Mouse (Mus musculus) MEL (cell line): ENCODE measurements around the gene Prdm10. TPM values are rescaled to one million over a fixed set of nuclear protein-coding genes. Genes with fewer than 3 reads are reported as not detected.

Source experiments
- DNase-seq: peaks from one replicate; pipeline ENCODE4 v3.0.0; 2011; ENCODE audit warnings: low read depth, low spot score
- H3K27ac ChIP-seq: 2 replicates; pipeline ENCODE4 v1.5.1; 2012; ENCODE audit warnings: low read depth, mild to moderate bottlenecking, control low read depth, low read length, moderate library complexity; ENCODE audit not compliant: control insufficient read depth
- H3K27me3 ChIP-seq, 2 experiments: fragments of 150-350 bp in 1 of 2; sonication (generic) in 1 of 2; 2 replicates each; pipeline ENCODE4 v1.6.1; 2012; ENCODE audit warnings: low read length in 2 of 2, mild to moderate bottlenecking in 2 of 2, improper control_type of control experiment in 1 of 2, moderate library complexity in 1 of 2; ENCODE audit not compliant: insufficient read depth in 2 of 2, control insufficient read depth in 1 of 2
- H3K36me3 ChIP-seq, 2 experiments: 2 replicates each; pipeline ENCODE4 v1.6.1; 2012 to 2014; ENCODE audit warnings: low read length in 2 of 2, improper control_type of control experiment in 1 of 2, inconsistent platforms in 1 of 2, mild to moderate bottlenecking in 1 of 2; ENCODE audit not compliant: insufficient read depth in 2 of 2, control insufficient read depth in 1 of 2
- H3K4me1 ChIP-seq, 2 experiments: fragments of 150-350 bp in 1 of 2; sonication (generic) in 1 of 2; 2 replicates each; pipeline ENCODE4 v1.6.1; 2012; ENCODE audit warnings: low read length in 2 of 2, improper control_type of control experiment in 1 of 2, mild to moderate bottlenecking in 1 of 2; ENCODE audit not compliant: insufficient read depth in 2 of 2, control insufficient read depth in 1 of 2
- H3K4me3 ChIP-seq, 2 experiments: fragments of 150-350 bp in 1 of 2; sonication (generic) in 1 of 2; 2 replicates each; pipeline ENCODE4 v1.5.1; 2012; ENCODE audit warnings: low read depth in 2 of 2, low read length in 2 of 2, mild to moderate bottlenecking in 2 of 2, moderate library complexity in 2 of 2, control low read depth in 1 of 2, improper control_type of control experiment in 1 of 2; ENCODE audit not compliant: control insufficient read depth in 1 of 2, insufficient read depth in 1 of 2
- H3K79me2 ChIP-seq: 2 replicates; pipeline ENCODE4 v1.6.1; 2012; ENCODE audit warnings: mild to moderate bottlenecking, low read length, moderate library complexity; ENCODE audit not compliant: control insufficient read depth, poor library complexity, insufficient read depth
- H3K9ac ChIP-seq: 2 replicates; pipeline ENCODE4 v1.6.1; 2012; ENCODE audit warnings: low read depth, mild to moderate bottlenecking, control low read depth, low read length, moderate library complexity; ENCODE audit not compliant: control insufficient read depth, poor library complexity, severe bottlenecking
- H3K9me3 ChIP-seq: fragments of 150-350 bp; sonication (generic); replicated peaks from 2 replicates; pipeline ENCODE4 v1.6.1; 2012; ENCODE audit warnings: mild to moderate bottlenecking, low read length, improper control_type of control experiment, moderate library complexity; ENCODE audit not compliant: insufficient read depth
- CHD1 ChIP-seq: IDR thresholded peaks from 2 replicates; pipeline ENCODE4 v1.6.1; 2012; ENCODE audit warnings: low read depth, mild to moderate bottlenecking, inconsistent platforms, low read length, improper control_type of control experiment
- CHD2 ChIP-seq: IDR thresholded peaks from 2 replicates; pipeline ENCODE4 v1.6.1; 2011; ENCODE audit warnings: low read length, improper control_type of control experiment
- ELF1 ChIP-seq: IDR thresholded peaks from 2 replicates; pipeline ENCODE4 v1.6.1; 2014; ENCODE audit warnings: low read depth, mild to moderate bottlenecking, inconsistent platforms, low read length, improper control_type of control experiment, moderate library complexity
- GABPA ChIP-seq: IDR thresholded peaks from 2 replicates; pipeline ENCODE4 v1.6.1; 2012; ENCODE audit warnings: low read depth, mild to moderate bottlenecking, inconsistent platforms, low read length, improper control_type of control experiment, moderate library complexity
- GATA1 ChIP-seq: IDR thresholded peaks from 2 replicates; pipeline ENCODE4 v1.6.1; 2011; ENCODE audit warnings: low read depth, low read length, improper control_type of control experiment
- KAT2A ChIP-seq: conservative IDR thresholded peaks from 2 replicates; pipeline ENCODE4 v1.6.1; 2012; ENCODE audit warnings: low read depth, low read length, improper control_type of control experiment, inconsistent platforms
- MAX ChIP-seq: IDR thresholded peaks from 2 replicates; pipeline ENCODE4 v1.6.1; 2011; ENCODE audit warnings: low read length, improper control_type of control experiment
- MAZ ChIP-seq: IDR thresholded peaks from 2 replicates; pipeline ENCODE4 v1.6.1; 2012; ENCODE audit warnings: low read depth, mild to moderate bottlenecking, inconsistent platforms, low read length, improper control_type of control experiment
- MEF2A ChIP-seq: IDR thresholded peaks from 2 replicates; pipeline ENCODE4 v1.6.1; 2014; ENCODE audit warnings: low read depth, mild to moderate bottlenecking, inconsistent platforms, low read length, improper control_type of control experiment; ENCODE audit not compliant: poor library complexity, insufficient replicate concordance, severe bottlenecking; ENCODE audit errors: extremely low read depth
- MYC ChIP-seq: IDR thresholded peaks from 2 replicates; pipeline ENCODE4 v1.6.1; 2011; ENCODE audit warnings: low read depth, mild to moderate bottlenecking, low read length, improper control_type of control experiment, moderate library complexity
- NELFE ChIP-seq: IDR thresholded peaks from 2 replicates; pipeline ENCODE4 v1.6.1; 2011; ENCODE audit warnings: low read depth, low read length, improper control_type of control experiment
- NRF1 ChIP-seq: IDR thresholded peaks from 2 replicates; pipeline ENCODE4 v1.6.1; 2014; ENCODE audit warnings: low read depth, mild to moderate bottlenecking, inconsistent platforms, low read length, improper control_type of control experiment, moderate library complexity; ENCODE audit not compliant: poor library complexity, insufficient read depth, severe bottlenecking
- POLR2A ChIP-seq, 2 experiments: IDR thresholded peaks; 2 replicates each; pipeline ENCODE4 v1.6.1; 2011 to 2012; ENCODE audit warnings: low read length in 2 of 2, mild to moderate bottlenecking in 2 of 2, control low read depth in 1 of 2, improper control_type of control experiment in 1 of 2, low read depth in 1 of 2, moderate library complexity in 1 of 2; ENCODE audit not compliant: control insufficient read depth in 1 of 2, insufficient read depth in 1 of 2, poor library complexity in 1 of 2
- POLR2AphosphoS2 ChIP-seq: IDR thresholded peaks from 2 replicates; pipeline ENCODE4 v1.6.1; 2011; ENCODE audit warnings: low read length, improper control_type of control experiment
- POLR2AphosphoS5 ChIP-seq: IDR thresholded peaks from 2 replicates; pipeline ENCODE4 v1.6.1; 2012; ENCODE audit warnings: low read depth, borderline replicate concordance, mild to moderate bottlenecking, inconsistent platforms, low read length, moderate library complexity, mixed read lengths
- RCOR1 ChIP-seq: IDR thresholded peaks from 2 replicates; pipeline ENCODE4 v1.6.1; 2012; ENCODE audit warnings: low read depth, mild to moderate bottlenecking, inconsistent platforms, low read length, improper control_type of control experiment
- SIN3A ChIP-seq: IDR thresholded peaks from 2 replicates; pipeline ENCODE4 v1.6.1; 2012; ENCODE audit warnings: low read length, improper control_type of control experiment, inconsistent platforms
- SMC3 ChIP-seq: IDR thresholded peaks from 2 replicates; pipeline ENCODE4 v1.6.1; 2011; ENCODE audit warnings: low read depth, low read length, improper control_type of control experiment
- TAL1 ChIP-seq: IDR thresholded peaks from 2 replicates; pipeline ENCODE4 v1.6.1; 2012; ENCODE audit warnings: mild to moderate bottlenecking, inconsistent platforms, low read length, moderate library complexity, mixed read lengths
- TBP ChIP-seq: IDR thresholded peaks from 2 replicates; pipeline ENCODE4 v1.8.0; 2011; ENCODE audit warnings: low read depth, low read length, improper control_type of control experiment
- TCF12 ChIP-seq: IDR thresholded peaks from 2 replicates; pipeline ENCODE4 v1.6.1; 2014; ENCODE audit warnings: low read depth, mild to moderate bottlenecking, inconsistent platforms, low read length, improper control_type of control experiment, moderate library complexity
- UBTF ChIP-seq: IDR thresholded peaks from 2 replicates; pipeline ENCODE4 v1.6.1; 2012; ENCODE audit warnings: low read depth, mild to moderate bottlenecking, inconsistent platforms, low read length, improper control_type of control experiment, moderate library complexity, borderline replicate concordance; ENCODE audit not compliant: insufficient read depth
- USF1 ChIP-seq: IDR thresholded peaks from 2 replicates; pipeline ENCODE4 v1.6.1; 2014; ENCODE audit warnings: low read depth, mild to moderate bottlenecking, inconsistent platforms, low read length, improper control_type of control experiment, moderate library complexity
- ZKSCAN1 ChIP-seq: IDR thresholded peaks from 2 replicates; pipeline ENCODE4 v1.6.1; 2012; ENCODE audit warnings: low read depth, mild to moderate bottlenecking, inconsistent platforms, low read length, improper control_type of control experiment, moderate library complexity
- ZMIZ1 ChIP-seq: IDR thresholded peaks from 2 replicates; pipeline ENCODE4 v1.6.1; 2012; ENCODE audit warnings: low read depth, mild to moderate bottlenecking, inconsistent platforms, low read length, improper control_type of control experiment, moderate library complexity
- polyA plus RNA-seq, 2 experiments: library from polyadenylated mRNA; stranded (reverse) in 1 of 2; unstranded in 1 of 2; fragments of >175 nt in 1 of 2; fragments of >200 nt in 1 of 2; gene quantifications; 2 replicates each; pipeline versions ENCODE4 v1.2.1 to v1.2.4; 2012; ENCODE audit warnings: low replicate concordance in 2 of 2, low read depth in 1 of 2; ENCODE audit not compliant: insufficient read length in 2 of 2, insufficient read depth in 1 of 2, missing spikeins in 1 of 2
- total RNA-seq: library from RNA; depleted of rRNA; stranded (reverse); fragments of 300-350 nt; gene quantifications from 2 replicates; pipeline ENCODE4 v1.2.3, GENCODE M21; 2012

Prdm10 gene
- total and polyA plus RNA-seq, 3 experiments: 3.4 to 8.7 TPM; not detected in 1

DNA sequence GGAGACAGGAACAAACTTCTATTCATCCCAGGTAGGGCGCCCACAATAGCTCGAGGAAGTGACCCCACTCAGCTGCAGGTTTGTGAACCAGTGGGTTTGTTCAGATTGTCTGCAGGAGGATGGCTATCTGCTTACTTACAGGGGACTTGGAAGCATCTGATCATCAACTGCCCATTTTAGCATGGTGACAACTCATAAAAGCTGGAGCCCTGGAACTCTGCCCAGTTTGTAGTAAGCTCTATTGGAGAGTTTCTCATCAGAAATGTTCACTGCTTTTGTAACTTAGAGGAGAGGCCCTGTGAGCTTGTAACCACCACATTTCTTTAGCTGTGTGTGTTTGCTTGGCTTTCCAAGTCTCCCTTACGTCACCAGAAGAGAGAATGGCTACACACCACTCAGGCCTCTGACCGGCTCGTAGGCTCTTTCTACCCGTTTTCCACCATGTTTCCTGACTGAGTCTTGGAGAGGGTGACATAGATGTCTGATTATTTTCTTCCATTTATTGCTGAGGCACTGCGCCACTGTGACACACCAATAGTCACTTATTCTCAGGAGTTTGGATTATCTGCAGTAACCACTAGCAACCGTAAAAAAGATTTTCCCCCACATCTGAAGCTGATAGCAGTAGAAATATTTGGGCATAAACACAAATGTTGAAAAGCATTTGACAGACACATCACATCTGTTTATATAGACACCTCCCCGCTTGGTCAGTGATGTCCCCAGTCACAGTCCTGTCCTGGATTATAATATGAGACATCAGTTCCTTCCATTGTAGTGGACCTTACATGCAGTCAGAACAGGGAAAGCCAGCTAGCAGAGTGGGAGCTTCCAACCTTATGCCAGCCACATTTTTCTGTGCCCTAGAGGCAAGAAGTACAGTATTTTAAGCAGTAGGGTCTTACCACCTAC lies 83.6 kb downstream of the Prdm10 start:
- Histone ChIP-seq H3K4me1 (no peaks in the 10 kb centered on the region), H3K4me3 (no peak overlapping the region), H3K79me2 (no peaks in the 10 kb centered on the region), H3K36me3 (no peaks in the 10 kb centered on the region; a peak in 1 of 4 replicates), H3K9me3 (no peaks in the 10 kb centered on the region), H3K27me3 (no peaks in the 10 kb centered on the region), H3K9ac (no peak overlapping the region), H3K27ac (no peak overlapping the region)
- TF ChIP-seq TBP (no peak), POLR2A (IDR thresholded peaks at IDR 0.05; ENCODE audit: control insufficient read depth in 1 of 2, insufficient read depth in 1 of 2, low read depth in 1 of 2, low read length in 2 of 2, poor library complexity in 1 of 2) (no peak), ELF1 (no peak), NRF1 (no peak), ZKSCAN1 (no peak), SMC3 (no peak), RCOR1 (no peak)
- DNase-seq: no peak

DNA sequence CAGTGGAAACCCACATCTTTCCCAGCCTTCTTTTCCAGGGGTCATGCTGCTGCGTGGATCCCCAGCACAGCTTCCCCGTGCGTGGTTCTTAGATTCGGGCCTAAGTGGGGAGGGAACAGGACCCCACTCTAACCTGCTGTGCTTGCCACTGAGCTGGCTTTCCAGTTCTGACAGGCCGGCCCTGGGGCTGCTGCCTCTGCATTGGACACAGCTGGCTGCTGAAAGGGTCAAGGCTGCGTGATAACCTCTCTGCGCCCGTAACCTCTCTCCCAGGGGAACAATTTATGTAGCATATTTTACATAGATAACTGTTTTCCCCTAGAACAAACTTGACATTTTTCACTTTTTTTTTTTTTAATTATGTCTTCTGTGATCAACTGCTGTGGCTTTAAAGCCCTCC lies 84.7 kb downstream of the Prdm10 start:
- H3K9me3 ChIP-seq: no peaks in the 10 kb centered on the region
- no peak for TF ChIP-seq MAZ
- no peak for TF ChIP-seq RCOR1
- TF ChIP-seq ELF1: no peak
- no peak for TF ChIP-seq NELFE
- no peak for TF ChIP-seq MAX
- TF ChIP-seq SIN3A: no peak
- no peak for TF ChIP-seq TBP
- TF ChIP-seq ZMIZ1: no peak
- H3K9ac ChIP-seq: no peak overlapping the region
- H3K27me3 ChIP-seq: no peaks in the 10 kb centered on the region
- H3K4me3 ChIP-seq: no peak overlapping the region
- H3K27ac ChIP-seq: no peak overlapping the region
- H3K79me2 ChIP-seq: no peaks in the 10 kb centered on the region
- no peaks in the 10 kb centered on the region; a peak in 1 of 4 replicates for H3K36me3 ChIP-seq
- no peaks in the 10 kb centered on the region for H3K4me1 ChIP-seq
- DNase-seq: no peak

DNA sequence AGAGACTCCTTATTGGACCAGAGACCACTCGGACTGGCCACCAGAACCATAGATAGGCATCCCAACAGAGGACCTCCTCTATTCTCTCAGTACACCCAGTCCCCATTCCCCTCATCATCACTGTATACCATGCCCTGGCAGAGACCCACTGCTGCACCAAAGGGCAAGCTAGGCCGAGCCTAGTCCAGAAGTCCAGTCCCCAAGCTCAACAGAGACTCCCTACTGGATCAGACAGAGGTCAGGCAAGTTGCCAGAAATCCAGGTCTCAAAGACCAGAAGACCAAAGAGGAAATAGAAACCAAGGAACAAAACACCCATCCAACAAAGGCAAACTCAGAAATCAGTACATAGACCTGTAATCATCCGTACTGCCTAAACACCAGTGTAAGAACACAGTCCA lies 91.4 kb downstream of the Prdm10 start:
- H3K36me3 ChIP-seq: peaks cover 0 to 4% of the 10 kb centered on the region in 2 experiments; a peak in 1 of 4 replicates
- H3K9me3 ChIP-seq: 0 out of 2 replicates have a peak, but pooled peaks cover 1% of the 10 kb centered on the region
- H3K27me3 ChIP-seq: no peaks in the 10 kb centered on the region
- no peak overlapping the region for H3K27ac ChIP-seq
- H3K9ac ChIP-seq: no peak overlapping the region
- H3K79me2 ChIP-seq: no peaks in the 10 kb centered on the region
- no peak overlapping the region for H3K4me3 ChIP-seq
- no peak for DNase-seq
- no peaks in the 10 kb centered on the region for H3K4me1 ChIP-seq
- no peak for TF ChIP-seq POLR2AphosphoS2
- TF ChIP-seq CHD2: no peak
- TF ChIP-seq MAZ: no peak
- no peak for TF ChIP-seq SMC3
- no peak for TF ChIP-seq UBTF
- no peak for TF ChIP-seq GABPA
- TF ChIP-seq MYC: no peak
- TF ChIP-seq POLR2AphosphoS5: no peak
- TF ChIP-seq GATA1: no peak
- TF ChIP-seq USF1: no peak
- TF ChIP-seq MEF2A: no peak
- no peak for TF ChIP-seq KAT2A
- no peak for TF ChIP-seq TCF12
- TF ChIP-seq CHD1: no peak
- TF ChIP-seq RCOR1: no peak
- no peak for TF ChIP-seq TAL1
